In genomic region chr7:44860576-44861428, GRCm38 (mm10) we compare ENCODE assay signal across 8 mouse cellular contexts. TPM values are rescaled to one million over a fixed set of nuclear protein-coding genes. Genes with fewer than 3 reads are reported as not detected.
DNase-seq lines count a peak whose midpoint lies in the region; ATAC-seq and TF ChIP-seq lines count a peak whose summit lies in the region.

No protein-coding gene starts in this region.

- H3K4me1 ChIP-seq in bone marrow, adult 2 months (ENCODE audit: control insufficient read depth, insufficient read depth, low read length): peaks cover 2% of the 10 kb centered on the region; the same call in 1 of the 2 replicates
- H3K4me1 ChIP-seq in forebrain, embryonic 11.5 days (replicated peaks; ENCODE audit: control insufficient read depth, insufficient read depth, low read length): peaks cover 8% of the 10 kb centered on the region; the same call in 1 of the 2 replicates
- H3K4me1 ChIP-seq in liver, postnatal 0 days (ENCODE audit: insufficient read depth): peaks cover 31% of the 10 kb centered on the region
- peaks cover 16% of the 10 kb centered on the region; the same call in 1 of the 2 replicates for H3K4me1 ChIP-seq in neural tube, embryonic 11.5 days (ENCODE audit: control insufficient read depth, insufficient read depth, low read length)
- peaks cover 17% of the 10 kb centered on the region for H3K4me1 ChIP-seq in thymus, adult 2 months (replicated peaks; ENCODE audit: control insufficient read depth, insufficient read depth, low read length)

- H3K4me3 ChIP-seq in bone marrow, adult 2 months (replicated peaks; ENCODE audit: control insufficient read depth, low read depth, low read length): no peak overlapping the region
- no peak overlapping the region for H3K4me3 ChIP-seq in forebrain, embryonic 11.5 days (ENCODE audit: low read depth, low read length)
- no peak overlapping the region for H3K4me3 ChIP-seq in liver, postnatal 0 days (ENCODE audit: low read depth, low read length)
- H3K4me3 ChIP-seq in neural tube, embryonic 11.5 days (ENCODE audit: low read depth, low read length): no peak overlapping the region
- no peak overlapping the region for H3K4me3 ChIP-seq in thymus, adult 2 months (ENCODE audit: control insufficient read depth, insufficient read depth, low read length)

- no peaks in the 10 kb centered on the region for H3K9me3 ChIP-seq in forebrain, embryonic 11.5 days (ENCODE audit: control insufficient read depth, low read length)
- H3K9me3 ChIP-seq in liver, postnatal 0 days (ENCODE audit: low read length): no peaks in the 10 kb centered on the region
- no peaks in the 10 kb centered on the region for H3K9me3 ChIP-seq in neural tube, embryonic 11.5 days (ENCODE audit: control insufficient read depth, low read length)

- H3K27ac ChIP-seq in bone marrow, adult 2 months (ENCODE audit: control insufficient read depth, insufficient read depth, low read depth, low read length, poor library complexity): no peak overlapping the region
- H3K27ac ChIP-seq in forebrain, embryonic 11.5 days (ENCODE audit: low read depth, low read length): peak overlapping the region; percentile 32; the same call in 1 of the 2 replicates
- 0 out of 2 replicates have a peak overlapping the region, but pooled peaks have one; percentile 6 for H3K27ac ChIP-seq in liver, postnatal 0 days (ENCODE audit: low read depth)
- H3K27ac ChIP-seq in neural tube, embryonic 11.5 days (ENCODE audit: low read depth, low read length): no peak overlapping the region
- no peak overlapping the region for H3K27ac ChIP-seq in thymus, adult 2 months (ENCODE audit: control insufficient read depth, insufficient read depth, low read length)

- TF ChIP-seq EP300 in liver, postnatal 0 days (IDR thresholded peaks at IDR 0.05; ENCODE audit: low read depth): no peak

- DNase-seq in ovary, postnatal 14 days (ENCODE audit: low spot score): peak; percentile 69
- no peak for DNase-seq in ovary, postnatal 10 days (ENCODE audit: low spot score)
- peak; percentile 91 for DNase-seq in forebrain, embryonic 11.5 days (ENCODE audit: low spot score)
- DNase-seq in induced T-regulatory cell, adult 2 months (ENCODE audit: low read depth): peak; percentile 78
- peak; percentile 83 for DNase-seq in liver, postnatal 0 days
- peak; percentile 80 for DNase-seq in neural tube, embryonic 11.5 days (ENCODE audit: low spot score)
- DNase-seq in thymus, adult 2 months: peak; percentile 67

- whole genome bisulfite sequencing in bone marrow, adult 2 months: 63% methylated on average over 22 of the region's 22 CpGs
- WGBS in forebrain, embryonic 11.5 days: 57% methylated on average over 22 of the region's 22 CpGs
- 62% methylated on average over 22 of the region's 22 CpGs for WGBS in liver, postnatal 0 days (ENCODE audit: insufficient replicate concordance)
- WGBS in neural tube, embryonic 11.5 days: 64% methylated on average over 22 of the region's 22 CpGs
- WGBS in thymus, adult 2 months: 74% methylated on average over 22 of the region's 22 CpGs

- ATAC-seq in forebrain, embryonic 11.5 days (replicated peaks; ENCODE audit: low FRiP score): peak; percentile 25; the same call in 1 of the 2 replicates
- peak; percentile 18; the same call in 1 of the 2 replicates for ATAC-seq in liver, postnatal 0 days
- ATAC-seq in neural tube, embryonic 11.5 days (ENCODE audit: insufficient read depth, low FRiP score, low TSS enrichment): no peak

- no peak overlapping the region for H3K9ac ChIP-seq in forebrain, embryonic 11.5 days (ENCODE audit: low read length)
- no peak overlapping the region for H3K9ac ChIP-seq in liver, postnatal 0 days (replicated peaks)
- no peak overlapping the region for H3K9ac ChIP-seq in neural tube, embryonic 11.5 days (ENCODE audit: low read length)

- H3K27me3 ChIP-seq in forebrain, embryonic 11.5 days (ENCODE audit: control insufficient read depth, insufficient read depth, low read length): no peaks in the 10 kb centered on the region
- no peaks in the 10 kb centered on the region for H3K27me3 ChIP-seq in liver, postnatal 0 days (ENCODE audit: insufficient read depth, low read length)
- no peaks in the 10 kb centered on the region for H3K27me3 ChIP-seq in neural tube, embryonic 11.5 days (ENCODE audit: control insufficient read depth, insufficient read depth, low read length)
- no peaks in the 10 kb centered on the region for H3K27me3 ChIP-seq in thymus, adult 2 months (ENCODE audit: control insufficient read depth, insufficient read depth, low read length)

- peak; percentile 48; the same call in 1 of the 2 replicates for TF ChIP-seq POLR2A in bone marrow, adult 2 months (IDR thresholded peaks at IDR 0.05; ENCODE audit: borderline replicate concordance, control insufficient read depth, low read depth, low read length)
- no peak for TF ChIP-seq POLR2A in thymus, adult 2 months (IDR thresholded peaks at IDR 0.05; ENCODE audit: control insufficient read depth, extremely low read depth, insufficient read depth, low read length, poor library complexity)

- H3K4me2 ChIP-seq in forebrain, embryonic 11.5 days (ENCODE audit: low read depth, low read length, severe bottlenecking): no peak overlapping the region
- peak overlapping the region; percentile 18 for H3K4me2 ChIP-seq in liver, postnatal 0 days (ENCODE audit: low read depth, low read length)
- H3K4me2 ChIP-seq in neural tube, embryonic 11.5 days (ENCODE audit: low read depth): no peak overlapping the region

- peak; percentile 94 for TF ChIP-seq CTCF in bone marrow, adult 2 months (IDR thresholded peaks at IDR 0.05; ENCODE audit: control insufficient read depth, insufficient read depth, low read length)
- peak; percentile 96 for TF ChIP-seq CTCF in liver, postnatal 0 days (IDR thresholded peaks at IDR 0.05; ENCODE audit: low read depth)
- TF ChIP-seq CTCF in thymus, adult 2 months (IDR thresholded peaks at IDR 0.05; ENCODE audit: borderline replicate concordance, control insufficient read depth, extremely low read depth, insufficient read depth, low read length, poor library complexity): peak; percentile 77; the same call in 1 of the 2 replicates

- peaks cover 20% of the 10 kb centered on the region for H3K36me3 ChIP-seq in forebrain, embryonic 11.5 days (ENCODE audit: control insufficient read depth, insufficient read depth, low read length)
- H3K36me3 ChIP-seq in liver, postnatal 0 days (replicated peaks; ENCODE audit: insufficient read depth, low read length): peaks cover 38% of the 10 kb centered on the region
- H3K36me3 ChIP-seq in neural tube, embryonic 11.5 days (ENCODE audit: control insufficient read depth, insufficient read depth, low read length): peaks cover 26% of the 10 kb centered on the region
- H3K36me3 ChIP-seq in thymus, adult 2 months (ENCODE audit: control insufficient read depth, insufficient read depth, low read length): peaks cover 27% of the 10 kb centered on the region

RNA-seq across cellular contexts. Expression of gene Pnkp, which starts 3.9 kb away (rescaled TPM):
- polyA plus RNA-seq in bone marrow, adult 2 months (2011; ENCODE audit: insufficient read depth, insufficient read length, low replicate concordance, missing spikeins): 97.5 and 261 TPM in 2 replicates
- 31.6 and 32.1 TPM in 2 replicates for polyA plus RNA-seq in forebrain, embryonic 11.5 days (2014; fragmentation: Nextera tagmentation; extraction: Ambion mirVana)
- polyA plus RNA-seq in liver, postnatal 0 days (2015; fragmentation: Nextera tagmentation; extraction: Ambion mirVana): 25.6 and 27.9 TPM in 2 replicates
- 30.2 and 30.6 TPM in 2 replicates for polyA plus RNA-seq in neural tube, embryonic 11.5 days (2014; fragmentation: Nextera tagmentation; extraction: Ambion mirVana)
- polyA plus RNA-seq in thymus, adult 2 months (2012; rRNA removed): 110 and 135 TPM in 2 replicates

RNA-seq across cellular contexts. Expression of gene Ptov1, which starts 8.8 kb away (rescaled TPM):
- polyA plus RNA-seq in bone marrow, adult 2 months (2011; ENCODE audit: insufficient read depth, insufficient read length, low replicate concordance, missing spikeins): 51.3 and 96.4 TPM in 2 replicates
- polyA plus RNA-seq in forebrain, embryonic 11.5 days (2014; fragmentation: Nextera tagmentation; extraction: Ambion mirVana): 454 and 526 TPM in 2 replicates
- polyA plus RNA-seq in liver, postnatal 0 days (2015; fragmentation: Nextera tagmentation; extraction: Ambion mirVana): 43.5 and 49.8 TPM in 2 replicates
- 418 and 419 TPM in 2 replicates for polyA plus RNA-seq in neural tube, embryonic 11.5 days (2014; fragmentation: Nextera tagmentation; extraction: Ambion mirVana)
- 316 and 338 TPM in 2 replicates for polyA plus RNA-seq in thymus, adult 2 months (2012; rRNA removed)

RNA-seq across cellular contexts. Expression of gene Tbc1d17, which starts 11.9 kb away (rescaled TPM):
- 24.5 and 49.2 TPM in 2 replicates for polyA plus RNA-seq in bone marrow, adult 2 months (2011; ENCODE audit: insufficient read depth, insufficient read length, low replicate concordance, missing spikeins)
- polyA plus RNA-seq in forebrain, embryonic 11.5 days (2014; fragmentation: Nextera tagmentation; extraction: Ambion mirVana): 67.6 and 69.9 TPM in 2 replicates
- 28.2 and 30.5 TPM in 2 replicates for polyA plus RNA-seq in liver, postnatal 0 days (2015; fragmentation: Nextera tagmentation; extraction: Ambion mirVana)
- 69.3 and 93.0 TPM in 2 replicates for polyA plus RNA-seq in neural tube, embryonic 11.5 days (2014; fragmentation: Nextera tagmentation; extraction: Ambion mirVana)
- polyA plus RNA-seq in thymus, adult 2 months (2012; rRNA removed): 138 and 151 TPM in 2 replicates

RNA-seq across cellular contexts. Expression of gene Akt1s1, which starts 12.0 kb away (rescaled TPM):
- 28.2 and 48.0 TPM in 2 replicates for polyA plus RNA-seq in bone marrow, adult 2 months (2011; ENCODE audit: insufficient read depth, insufficient read length, low replicate concordance, missing spikeins)
- polyA plus RNA-seq in forebrain, embryonic 11.5 days (2014; fragmentation: Nextera tagmentation; extraction: Ambion mirVana): 79.9 and 83.0 TPM in 2 replicates
- 36.9 and 38.6 TPM in 2 replicates for polyA plus RNA-seq in liver, postnatal 0 days (2015; fragmentation: Nextera tagmentation; extraction: Ambion mirVana)
- 37.2 and 49.3 TPM in 2 replicates for polyA plus RNA-seq in neural tube, embryonic 11.5 days (2014; fragmentation: Nextera tagmentation; extraction: Ambion mirVana)
- polyA plus RNA-seq in thymus, adult 2 months (2012; rRNA removed): 91.4 and 120 TPM in 2 replicates

RNA-seq across cellular contexts. Expression of gene Med25, which starts 31.7 kb away (rescaled TPM):
- 14.6 and 25.4 TPM in 2 replicates for polyA plus RNA-seq in bone marrow, adult 2 months (2011; ENCODE audit: insufficient read depth, insufficient read length, low replicate concordance, missing spikeins)
- 135 and 139 TPM in 2 replicates for polyA plus RNA-seq in forebrain, embryonic 11.5 days (2014; fragmentation: Nextera tagmentation; extraction: Ambion mirVana)
- polyA plus RNA-seq in liver, postnatal 0 days (2015; fragmentation: Nextera tagmentation; extraction: Ambion mirVana): 35.6 and 37.7 TPM in 2 replicates
- polyA plus RNA-seq in neural tube, embryonic 11.5 days (2014; fragmentation: Nextera tagmentation; extraction: Ambion mirVana): 87.7 and 93.1 TPM in 2 replicates
- 220 and 266 TPM in 2 replicates for polyA plus RNA-seq in thymus, adult 2 months (2012; rRNA removed)

Comparison
In these comparisons a context has a peak if more than half of its experiments do, and no peak if none do; other contexts are left out.
1. H3K27ac ChIP-seq: peak in forebrain, embryonic 11.5 days (single experiment) and liver, postnatal 0 days (single experiment); none in bone marrow, adult 2 months (single experiment), neural tube, embryonic 11.5 days (single experiment) and thymus, adult 2 months (single experiment).
2. Peak in every context shown above with its lines, with median percentiles within 50 percentile points of each other: CTCF ChIP-seq.